Mouse (Mus musculus): ENCODE results near the gene Heatr3.
"Not testable (repeated sequence)": the region's sequence is repeated elsewhere in the genome, so short reads cannot be mapped to it uniquely, and the experiment has no call there.

Gene Heatr3

DNA sequence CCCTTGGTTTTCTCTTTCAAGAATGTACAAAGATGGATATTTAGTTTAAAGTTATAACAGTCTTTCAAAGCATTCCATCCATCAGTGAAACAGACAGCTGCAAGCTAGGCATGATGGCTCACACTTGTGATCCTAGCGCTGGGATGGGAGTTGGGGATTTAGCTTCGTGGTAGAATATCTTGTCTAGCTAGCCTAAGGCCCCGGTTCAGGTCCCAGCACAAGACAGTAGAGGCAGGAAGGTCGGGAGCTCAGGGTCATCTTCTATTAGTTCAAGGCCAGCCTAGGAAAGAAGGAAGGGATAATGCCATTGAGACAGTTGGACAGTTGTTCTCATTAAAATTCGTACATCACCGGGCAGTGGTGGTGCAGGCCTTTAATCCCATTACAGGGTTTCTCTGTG lies 48.1 kb downstream of the Heatr3 start:
- no peak for DNase-seq (ENCODE audit: low spot score)

DNA sequence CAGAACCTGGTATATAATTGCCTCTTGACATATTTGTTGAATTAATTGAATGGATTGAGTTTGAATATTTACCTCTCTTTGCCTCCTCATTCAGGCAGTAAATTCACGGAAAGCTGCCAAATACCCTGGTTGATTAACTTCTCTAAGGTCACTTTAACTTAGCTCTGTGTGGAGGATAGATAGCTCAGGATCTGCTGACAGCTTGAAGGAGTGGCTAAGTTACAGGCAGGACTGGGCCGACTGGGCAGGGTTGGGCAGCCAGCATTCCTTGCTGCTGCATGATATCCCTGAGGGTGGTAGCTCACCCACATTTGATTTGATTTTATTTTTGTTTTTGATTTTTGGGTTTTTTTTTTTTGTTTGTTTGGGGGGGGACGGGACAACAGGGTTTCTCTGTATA lies 59.7 kb downstream of the Heatr3 start:
- DNase-seq (ENCODE audit: low spot score) = no peak

DNA sequence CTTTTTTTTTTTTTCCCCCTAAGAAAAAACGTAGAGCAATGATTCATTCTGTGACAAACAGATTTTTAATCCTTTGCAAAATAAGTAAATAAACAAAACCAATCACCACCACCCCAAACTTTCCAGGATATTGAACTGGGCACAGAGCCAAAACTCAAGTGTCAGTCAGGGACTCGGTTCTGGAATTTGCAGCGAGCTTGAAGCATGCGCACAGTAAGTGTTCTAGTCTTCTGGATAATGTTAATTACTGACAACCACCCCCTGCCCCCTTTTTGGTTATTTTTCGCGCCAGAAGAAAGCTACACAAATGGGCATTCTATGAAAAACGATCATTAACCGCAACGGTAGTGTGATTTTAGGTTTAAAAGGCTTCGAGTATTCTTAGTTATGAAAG lies 60.9 kb downstream of the Heatr3 start:
- peak; percentile 57 for DNase-seq (ENCODE audit: low spot score)

DNA sequence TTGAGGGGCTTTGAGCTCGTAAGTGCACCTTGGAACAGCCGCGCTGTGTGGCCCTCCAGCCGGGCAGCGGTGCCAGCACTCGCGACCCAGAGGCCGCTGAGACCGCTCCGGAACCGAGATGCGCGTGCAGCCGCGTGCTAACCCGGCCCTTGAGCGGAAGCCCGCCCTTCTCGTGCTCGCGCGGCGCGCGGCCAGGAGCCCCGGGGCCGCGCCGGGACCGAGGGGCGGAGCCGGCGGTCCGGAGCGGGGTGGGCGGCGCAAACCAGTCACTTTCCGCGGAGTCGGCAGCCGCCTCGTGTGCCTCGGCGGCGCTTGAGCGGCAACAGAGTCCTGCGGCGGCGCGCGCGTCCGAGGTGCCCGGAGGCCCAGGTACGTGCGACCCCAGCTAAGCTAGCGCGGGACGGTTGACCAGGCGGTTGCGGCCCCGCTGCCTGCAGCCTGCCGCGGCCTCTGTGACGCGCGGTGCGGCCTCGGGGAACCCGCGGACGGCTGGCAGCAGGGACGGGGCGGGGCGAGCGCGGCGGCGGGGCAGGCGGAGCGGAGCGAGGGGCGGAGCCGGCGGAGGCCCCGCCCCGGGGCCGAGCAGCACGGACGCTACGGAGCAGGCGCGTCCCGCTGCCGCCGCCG lies 61.4 kb downstream of the Heatr3 start, which contains the start of gene Tent4b:
TSS of gene Tent4b (plus strand) at position 269 of the 627 bp plus-strand sequence.
- peak; percentile 89 for DNase-seq (ENCODE audit: low spot score)

DNA sequence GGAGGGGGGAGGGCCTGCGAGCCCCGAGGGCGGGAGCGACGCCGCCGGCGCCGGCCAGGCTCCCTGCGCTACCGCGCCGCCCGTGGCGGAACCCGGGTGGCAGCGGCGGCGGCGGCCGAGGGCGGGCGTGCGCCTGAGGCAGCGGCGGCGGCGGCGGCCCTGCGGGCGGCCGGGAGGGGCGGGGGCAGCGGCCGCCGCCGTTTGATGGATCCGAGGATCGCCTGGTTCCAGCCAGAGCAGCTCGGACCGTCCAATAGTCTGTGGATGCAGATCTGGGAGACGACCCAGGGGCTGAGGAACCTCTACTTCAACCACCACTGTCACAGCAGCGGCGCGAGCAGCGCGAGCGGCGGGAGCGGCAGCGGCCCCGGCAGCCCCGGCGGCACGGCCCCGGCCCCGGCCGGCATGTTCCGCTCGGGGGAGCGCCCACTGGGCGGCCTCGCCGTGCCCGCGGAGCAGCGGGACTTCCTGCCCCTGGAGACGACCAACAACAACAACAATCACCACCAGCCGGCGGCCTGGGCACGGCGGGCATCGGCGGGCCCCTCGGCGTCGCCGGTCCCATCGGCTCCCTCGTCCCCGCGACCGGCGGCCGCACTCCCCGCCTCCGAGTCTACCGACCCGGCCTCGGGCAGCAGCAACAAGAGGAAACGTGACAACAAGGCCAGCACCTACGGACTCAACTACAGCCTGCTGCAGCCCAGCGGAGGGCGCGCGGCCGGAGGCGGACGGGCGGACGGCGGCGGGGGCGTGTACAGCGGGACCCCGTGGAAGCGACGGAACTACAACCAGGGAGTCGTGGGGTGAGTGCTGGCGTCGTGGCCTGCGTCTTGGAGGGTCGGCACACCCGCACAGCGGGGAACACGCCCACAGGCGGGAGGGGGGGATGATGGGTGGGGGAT lies 62.3 kb downstream of the Heatr3 start:
- DNase-seq (ENCODE audit: low spot score) = peak; percentile 61

DNA sequence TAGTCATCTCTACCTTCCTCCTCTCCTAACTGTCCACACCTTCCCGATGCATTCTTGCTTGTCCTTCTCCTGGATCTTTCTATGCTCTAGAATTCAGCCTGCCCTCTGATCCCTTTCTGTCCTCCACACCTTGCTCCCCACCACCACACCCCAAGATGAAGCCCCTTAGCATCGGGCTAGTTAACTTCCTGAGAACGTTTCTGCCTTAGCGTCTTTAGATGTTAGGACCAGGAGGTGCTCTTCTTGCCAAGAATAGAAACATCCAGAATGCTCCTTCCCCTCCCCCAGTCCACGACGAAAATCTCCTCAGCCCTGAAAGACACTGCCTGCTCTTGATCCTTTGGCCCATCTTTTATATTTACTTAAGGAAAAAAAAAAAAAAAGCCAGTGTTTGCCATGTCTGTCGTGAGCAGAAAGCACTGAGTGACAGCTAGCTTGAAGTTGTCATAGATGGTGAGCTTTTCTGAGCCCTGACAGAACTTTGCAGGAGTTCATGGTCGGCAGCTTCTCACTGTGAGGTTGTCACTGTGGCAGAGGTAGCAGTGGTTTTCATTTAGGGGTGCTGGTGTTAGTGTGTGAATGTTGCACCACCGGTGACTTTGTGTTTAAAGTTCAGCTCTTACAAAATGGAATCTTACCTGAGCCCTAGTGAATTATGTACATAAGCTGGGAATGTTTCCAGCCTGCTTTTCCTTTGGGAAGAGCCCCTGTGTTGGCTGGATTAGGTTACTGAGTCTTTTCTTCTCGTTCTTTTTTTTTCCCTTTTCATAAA lies 63.3 kb downstream of the Heatr3 start:
- DNase-seq (ENCODE audit: low spot score) = peak; percentile 7

DNA sequence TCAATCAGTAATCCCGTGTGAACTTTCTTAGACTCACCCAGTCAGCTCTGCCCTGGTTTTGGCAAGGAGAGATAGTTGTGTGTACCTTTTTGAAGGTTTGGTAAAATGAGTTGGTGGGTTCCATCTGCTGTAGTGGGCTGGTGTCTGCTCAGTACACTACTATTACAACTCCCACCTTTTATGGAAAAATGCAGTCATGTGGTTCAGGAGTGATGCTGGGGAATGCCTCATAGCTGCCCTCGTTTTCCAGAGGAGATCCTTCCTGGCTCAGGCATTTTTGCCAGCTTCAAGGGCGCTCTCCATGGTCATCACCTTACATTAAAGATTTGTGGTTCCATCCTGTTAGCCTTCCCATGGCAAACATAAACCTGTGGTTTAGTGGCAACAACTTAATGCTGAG lies 64.0 kb downstream of the Heatr3 start:
- no peak for DNase-seq (ENCODE audit: low spot score)

DNA sequence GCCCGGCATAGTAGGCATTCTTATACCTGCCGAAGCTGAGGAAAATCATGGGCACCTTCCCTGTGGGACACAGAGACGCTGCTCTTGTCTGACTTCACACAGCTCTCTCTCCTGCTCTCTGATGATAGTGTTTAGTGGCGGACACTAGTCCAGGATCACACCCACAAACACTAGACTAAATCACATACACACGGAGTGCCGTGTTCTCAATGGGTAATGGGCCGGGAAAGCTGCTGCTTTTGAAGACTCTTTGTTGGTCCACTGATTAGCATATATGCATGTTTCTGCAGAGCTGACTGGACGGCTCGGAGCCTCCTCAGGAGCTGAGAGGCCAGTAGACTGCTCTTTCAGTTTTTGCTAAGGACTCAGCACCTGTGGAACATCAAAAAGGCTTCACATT lies 68.4 kb downstream of the Heatr3 start:
- no peak for DNase-seq (ENCODE audit: low spot score)

DNA sequence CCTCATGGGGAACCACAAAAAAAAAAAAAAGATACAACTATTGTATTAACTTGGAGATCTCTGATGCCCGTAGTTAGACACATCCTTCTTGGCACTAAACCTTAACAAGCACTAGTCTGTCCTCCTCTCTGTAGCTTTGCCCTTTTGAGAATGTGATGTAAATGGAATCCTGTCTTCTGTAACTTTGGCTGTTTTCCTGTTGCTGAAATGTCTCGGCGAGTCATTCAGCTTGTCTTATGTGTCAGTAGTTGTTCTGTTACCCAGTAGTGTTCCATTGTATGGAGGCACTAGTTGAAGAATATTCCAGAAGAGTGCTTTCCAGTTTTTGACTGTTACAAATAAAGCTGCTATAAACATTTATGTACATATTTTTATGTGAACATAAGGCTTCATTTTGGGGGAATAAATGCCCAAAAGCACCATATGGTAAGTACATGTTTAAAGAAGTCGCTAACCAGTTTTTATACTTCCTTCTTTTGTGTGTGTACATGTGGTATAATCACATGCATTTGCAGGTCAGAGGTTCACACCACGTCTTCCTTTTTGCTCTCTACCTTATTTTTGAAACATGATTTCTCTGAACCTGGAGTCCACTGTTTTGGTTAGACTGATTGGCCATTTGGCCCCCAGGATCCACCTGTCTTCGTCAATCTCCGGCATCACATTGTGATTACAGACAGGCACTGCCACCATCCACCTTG lies 69.6 kb downstream of the Heatr3 start:
- no peak for DNase-seq (ENCODE audit: low spot score)

DNA sequence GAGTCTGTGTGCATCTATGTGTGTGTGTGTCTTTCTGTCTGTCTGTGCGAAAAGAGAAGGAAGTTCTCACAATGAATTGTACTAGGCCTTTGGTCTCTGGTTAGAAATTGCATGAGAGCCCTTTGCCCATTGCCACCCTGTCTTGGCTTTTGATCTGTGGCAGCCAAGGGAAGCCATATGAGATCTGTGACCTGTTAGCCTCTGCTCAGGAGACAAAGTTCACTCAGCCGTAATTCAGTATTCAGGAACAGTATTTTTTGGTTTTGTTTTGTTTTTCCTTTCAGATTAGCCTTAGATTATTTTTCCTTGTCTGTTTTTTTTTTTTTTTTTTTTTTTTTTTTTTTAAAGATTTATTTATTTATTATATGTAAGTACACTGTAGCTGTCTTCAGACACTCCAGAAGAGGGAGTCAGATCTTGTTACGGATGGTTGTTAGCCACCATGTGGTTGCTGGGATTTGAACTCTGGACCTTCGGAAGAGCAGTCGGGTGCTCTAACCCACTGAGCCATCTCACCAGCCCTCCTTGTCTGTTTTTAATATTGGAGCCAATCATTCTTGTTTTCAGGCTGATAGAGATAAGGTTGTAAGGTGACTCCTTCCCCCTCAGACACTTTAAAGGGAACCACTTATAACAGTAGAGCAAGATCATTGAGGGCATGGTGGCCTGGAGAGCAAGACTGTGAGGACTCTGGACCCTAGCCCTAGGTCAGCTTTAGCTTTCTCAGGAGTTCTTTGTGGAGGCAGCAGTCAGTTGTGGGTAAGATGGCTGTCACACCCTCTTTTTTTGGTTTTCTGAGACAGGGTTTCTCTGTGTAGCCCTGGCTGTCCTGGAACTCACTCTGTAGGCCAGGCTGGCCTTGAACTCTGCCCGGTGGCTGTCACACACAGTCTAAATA lies 72.5 kb downstream of the Heatr3 start:
- not testable (repeated sequence) for DNase-seq (ENCODE audit: low spot score)

DNA sequence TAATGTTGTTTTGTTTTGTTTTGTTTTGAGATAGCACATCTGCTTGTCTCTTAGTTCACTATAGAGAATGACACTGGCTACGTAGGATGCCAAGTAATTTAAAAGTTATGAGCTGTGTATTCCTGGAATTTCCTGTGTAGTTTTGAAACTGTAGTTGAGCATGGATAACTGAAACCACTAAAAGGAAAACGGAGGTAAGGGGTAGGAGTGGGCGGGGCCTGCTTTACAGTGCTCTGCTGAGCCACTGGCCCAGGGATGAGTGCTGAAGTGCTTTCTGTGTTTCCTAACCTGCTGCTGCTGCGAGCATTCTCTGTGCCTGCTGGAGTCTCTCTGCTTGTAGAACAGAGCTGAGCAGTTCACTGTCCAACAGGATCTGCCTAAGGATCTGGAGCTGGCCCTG lies 83.7 kb downstream of the Heatr3 start:
- DNase-seq (ENCODE audit: low spot score) = no peak

Data from retina, embryonic 14.5 days (tissue).